Mouse (Mus musculus) heart, embryonic 14.5 days (tissue): ENCODE measurements around the gene Ebna1bp2. TPM values are rescaled to one million over a fixed set of nuclear protein-coding genes. Genes with fewer than 3 reads are reported as not detected.

ENCODE experiments used
- ATAC-seq: fragments of 200-750 bp; cut with Nextera tagmentation; 2 replicates; pipeline ENCODE4 v1.8.0; 2017; ENCODE audit warnings: low read depth, moderate TSS enrichment; ENCODE audit not compliant: insufficient number of reproducible peaks, insufficient read depth, low FRiP score
- H3K27ac ChIP-seq, 2 experiments: fragments of 200-500 bp in 1 of 2; fragments of 300-500 bp in 1 of 2; sonication (generic) in 1 of 2; replicated peaks in 1 of 2; 2 replicates each; pipeline ENCODE4 v1.5.1; 2012 to 2014; ENCODE audit warnings: low read depth in 2 of 2, low read length in 2 of 2, control low read depth in 1 of 2, mild to moderate bottlenecking in 1 of 2, mixed read lengths in 1 of 2; ENCODE audit not compliant: control insufficient read depth in 1 of 2, insufficient read depth in 1 of 2
- H3K27me3 ChIP-seq: fragments of 300-500 bp; sonication (generic); 2 replicates; pipeline ENCODE4 v1.6.1; 2014; ENCODE audit warnings: mild to moderate bottlenecking, low read length, control low read depth; ENCODE audit not compliant: control insufficient read depth, insufficient read depth
- H3K36me3 ChIP-seq: fragments of 300-500 bp; sonication (generic); 2 replicates; pipeline ENCODE4 v1.6.1; 2014; ENCODE audit warnings: mild to moderate bottlenecking, control low read depth, low read length, mixed read lengths; ENCODE audit not compliant: control insufficient read depth, insufficient read depth
- H3K4me1 ChIP-seq, 2 experiments: fragments of 200-500 bp in 1 of 2; fragments of 300-500 bp in 1 of 2; sonication (generic) in 1 of 2; 2 replicates each; pipeline ENCODE4 v1.6.1; 2012 to 2014; ENCODE audit warnings: low read length in 2 of 2, control low read depth in 1 of 2, mixed read lengths in 1 of 2; ENCODE audit not compliant: control insufficient read depth in 2 of 2, insufficient read depth in 2 of 2
- H3K4me2 ChIP-seq: fragments of 300-500 bp; sonication (generic); 2 replicates; pipeline ENCODE4 v1.6.1; 2014; ENCODE audit warnings: mild to moderate bottlenecking, low read length
- H3K4me3 ChIP-seq, 2 experiments: fragments of 200-500 bp in 1 of 2; fragments of 300-500 bp in 1 of 2; sonication (generic) in 1 of 2; 2 replicates each; pipeline ENCODE4 v1.5.1; 2012 to 2014; ENCODE audit warnings: low read length in 2 of 2, mild to moderate bottlenecking in 2 of 2, control low read depth in 1 of 2, low read depth in 1 of 2, moderate library complexity in 1 of 2; ENCODE audit not compliant: control insufficient read depth in 1 of 2, insufficient read depth in 1 of 2
- H3K9ac ChIP-seq: fragments of 300-500 bp; sonication (generic); 2 replicates; pipeline ENCODE4 v1.6.1; 2014; ENCODE audit warnings: mild to moderate bottlenecking, low read length
- H3K9me3 ChIP-seq: fragments of 300-500 bp; sonication (generic); 2 replicates; pipeline ENCODE4 v1.6.1; 2016; ENCODE audit warnings: low read length, control low read depth; ENCODE audit not compliant: control insufficient read depth
- WGBS: fragments of 180-500 bp; shearing (Covaris S2); extraction: QIAGEN DNeasy Blood & Tissue Kit; methylation state at CpG from one replicate; pipeline ENCODE4 v1.1.7; 2014; 5-methylcytosine and 5-hydroxymethylcytosine counted together
- polyA plus RNA-seq: library from polyadenylated mRNA; unstranded; fragments of >200 nt; fragmentation: Nextera tagmentation; extraction: Ambion mirVana; gene quantifications from 2 replicates; pipeline ENCODE4 v1.2.1, GENCODE M21; 2014

Gene Ebna1bp2
- polyA plus RNA-seq, 1 experiment from 2014 or later: 86.0 TPM

- H3K4me1 ChIP-seq: no peaks in the 10 kb centered on the region; a peak in 1 of 4 replicates
- H3K27me3 ChIP-seq: no peaks in the 10 kb centered on the region
- no peak overlapping the region for H3K4me3 ChIP-seq
- no peaks in the 10 kb centered on the region for H3K36me3 ChIP-seq
- no peak overlapping the region for H3K27ac ChIP-seq
- no peaks in the 10 kb centered on the region for H3K9me3 ChIP-seq
- H3K9ac ChIP-seq: no peak overlapping the region
- peak overlapping the region; percentile 18; the same call in 1 of the 2 replicates for H3K4me2 ChIP-seq
- no peak for ATAC-seq
- 40% methylated on average over 20 of the region's 20 CpGs for WGBS
These were observed 22.0 kb downstream of the Ebna1bp2 start for GRCm38 (mm10) chr4:118642346-118643190.

GRCm38 (mm10) chr4:118645234-118645633, 24.6 kb downstream of the Ebna1bp2 start:
- H3K4me1 ChIP-seq: no peaks in the 10 kb centered on the region; a peak in 1 of 4 replicates
- H3K27ac ChIP-seq: no peak overlapping the region
- H3K4me3 ChIP-seq: no peak overlapping the region
- ATAC-seq: no peak
- H3K36me3 ChIP-seq: no peaks in the 10 kb centered on the region
- no peaks in the 10 kb centered on the region for H3K27me3 ChIP-seq
- H3K9ac ChIP-seq: no peak overlapping the region
- WGBS: 6% methylated on average over 2 of the region's 2 CpGs
- no peaks in the 10 kb centered on the region for H3K9me3 ChIP-seq
- no peak overlapping the region for H3K4me2 ChIP-seq

GRCm38 (mm10) chr4:118658652-118659051, 38.1 kb downstream of the Ebna1bp2 start, which contains the start of gene Olfr62:
Gene Olfr62 (plus strand): TSS chr4:118658952.
- Histone ChIP-seq H3K9ac (no peak within 1 kb of the TSS), H3K27me3 (peaks cover 2% of the 10 kb centered on the region; the same call in 1 of the 2 replicates), H3K4me3 (no peak within 1 kb of the TSS), H3K9me3 (no peaks in the 10 kb centered on the region), H3K4me1 (no peaks in the 10 kb centered on the region), H3K4me2 (no peak within 1 kb of the TSS), H3K27ac (no peak within 1 kb of the TSS), H3K36me3 (no peaks in the 10 kb centered on the region)
- ATAC-seq: no peak

Other genes starting within 250 kb of the Ebna1bp2 start
- 7.1 and 7.6 TPM in 2 replicates for gene Szt2, start 211.5 kb upstream of the Ebna1bp2 start, polyA plus RNA-seq
- 63.6 and 69.4 TPM in 2 replicates for gene Med8, start 211.5 kb upstream of the Ebna1bp2 start, polyA plus RNA-seq
- 60.2 and 60.3 TPM in 2 replicates for gene Elovl1, start 192.7 kb upstream of the Ebna1bp2 start, polyA plus RNA-seq
- gene Cdc20, start 183.4 kb upstream of the Ebna1bp2 start, polyA plus RNA-seq: 150 and 165 TPM in 2 replicates
- gene Mpl, start 163.3 kb upstream of the Ebna1bp2 start, polyA plus RNA-seq: 1.0 and 1.7 TPM in 2 replicates
- 38.1 and 48.7 TPM in 2 replicates for gene Tie1, start 130.7 kb upstream of the Ebna1bp2 start, polyA plus RNA-seq
- not detected in 2 replicates for gene 2610528J11Rik, start 93.8 kb upstream of the Ebna1bp2 start, polyA plus RNA-seq
- gene Tmem125, start 76.8 kb upstream of the Ebna1bp2 start, polyA plus RNA-seq: 0.24 and 0.43 TPM in 2 replicates
- gene Cfap57, start within 50 bp of the Ebna1bp2 start, polyA plus RNA-seq: 0.16 and 0.22 TPM in 2 replicates
- gene Olfr62, start 38.2 kb downstream of the Ebna1bp2 start, polyA plus RNA-seq: not detected in 2 replicates
- not detected in 2 replicates for gene Olfr1342, start 72.0 kb downstream of the Ebna1bp2 start, polyA plus RNA-seq
- not detected in 2 replicates for gene Olfr1341, start 82.7 kb downstream of the Ebna1bp2 start, polyA plus RNA-seq
- gene Olfr1340, start 99.3 kb downstream of the Ebna1bp2 start, polyA plus RNA-seq: not detected in 2 replicates
- gene Olfr1339, start 111.4 kb downstream of the Ebna1bp2 start, polyA plus RNA-seq: not detected in 2 replicates
- gene Olfr1338, start 137.9 kb downstream of the Ebna1bp2 start, polyA plus RNA-seq: not detected in 2 replicates
- not detected in 2 replicates for gene Olfr1337, start 161.8 kb downstream of the Ebna1bp2 start, polyA plus RNA-seq
- gene Olfr1335, start 189.1 kb downstream of the Ebna1bp2 start, polyA plus RNA-seq: not detected in 2 replicates
- gene Olfr1333, start 215.5 kb downstream of the Ebna1bp2 start, polyA plus RNA-seq: not detected in 2 replicates
- gene Olfr1331, start 243.8 kb downstream of the Ebna1bp2 start, polyA plus RNA-seq: not detected in 2 replicates